Mouse (Mus musculus): ENCODE data around the gene Foxj1. TPM values are rescaled to one million over a fixed set of nuclear protein-coding genes. Genes with fewer than 3 reads are reported as not detected.

The Foxj1 gene
- polyA plus RNA-seq, 1 experiment from 2014 or later = 13.7 TPM

Other genes with a start within 250 kb of the Foxj1 start
- gene Wbp2, start 248.4 kb downstream of the Foxj1 start, polyA plus RNA-seq (2014; fragmentation: Nextera tagmentation; extraction: Ambion mirVana) = 69.0 and 74.9 TPM in 2 replicates
- gene Trim47, start 208.2 kb downstream of the Foxj1 start, polyA plus RNA-seq (2014; fragmentation: Nextera tagmentation; extraction: Ambion mirVana) = 25.6 and 29.0 TPM in 2 replicates
- gene Trim65, start 204.3 kb downstream of the Foxj1 start, polyA plus RNA-seq (2014; fragmentation: Nextera tagmentation; extraction: Ambion mirVana) = 2.9 and 3.2 TPM in 2 replicates
- 76.4 and 81.3 TPM in 2 replicates for gene Mrpl38, start 196.5 kb downstream of the Foxj1 start, polyA plus RNA-seq (2014; fragmentation: Nextera tagmentation; extraction: Ambion mirVana)
- gene Fbf1, start 167.2 kb downstream of the Foxj1 start, polyA plus RNA-seq (2014; fragmentation: Nextera tagmentation; extraction: Ambion mirVana) = 27.7 and 28.5 TPM in 2 replicates
- gene Ten1, start 136.5 kb downstream of the Foxj1 start, polyA plus RNA-seq (2014; fragmentation: Nextera tagmentation; extraction: Ambion mirVana) = 59.8 and 64.1 TPM in 2 replicates
- gene Acox1, start 136.4 kb downstream of the Foxj1 start, polyA plus RNA-seq (2014; fragmentation: Nextera tagmentation; extraction: Ambion mirVana) = 29.8 and 30.8 TPM in 2 replicates
- 9.5 and 10.1 TPM in 2 replicates for gene Evpl, start 97.3 kb downstream of the Foxj1 start, polyA plus RNA-seq (2014; fragmentation: Nextera tagmentation; extraction: Ambion mirVana)
- gene Srp68, start 61.2 kb downstream of the Foxj1 start, polyA plus RNA-seq (2014; fragmentation: Nextera tagmentation; extraction: Ambion mirVana) = 91.9 and 92.5 TPM in 2 replicates
- 0.29 and 0.60 TPM in 2 replicates for gene Galr2, start 54.5 kb downstream of the Foxj1 start, polyA plus RNA-seq (2014; fragmentation: Nextera tagmentation; extraction: Ambion mirVana)
- gene Exoc7, start 28.2 kb downstream of the Foxj1 start, polyA plus RNA-seq (2014; fragmentation: Nextera tagmentation; extraction: Ambion mirVana) = 60.5 and 71.2 TPM in 2 replicates
- gene Rnf157, start 77.6 kb upstream of the Foxj1 start, polyA plus RNA-seq (2014; fragmentation: Nextera tagmentation; extraction: Ambion mirVana) = 17.7 and 18.2 TPM in 2 replicates
- gene Ubald2, start 98.7 kb upstream of the Foxj1 start, polyA plus RNA-seq (2014; fragmentation: Nextera tagmentation; extraction: Ambion mirVana) = 46.3 and 47.6 TPM in 2 replicates
- 0.14 and 0.30 TPM in 2 replicates for gene Qrich2, start 130.8 kb upstream of the Foxj1 start, polyA plus RNA-seq (2014; fragmentation: Nextera tagmentation; extraction: Ambion mirVana)
- 122 and 145 TPM in 2 replicates for gene Prpsap1, start 158.8 kb upstream of the Foxj1 start, polyA plus RNA-seq (2014; fragmentation: Nextera tagmentation; extraction: Ambion mirVana)
- 7.8 and 8.4 TPM in 2 replicates for gene Sphk1, start 195.5 kb upstream of the Foxj1 start, polyA plus RNA-seq (2014; fragmentation: Nextera tagmentation; extraction: Ambion mirVana)
- 15.4 and 17.4 TPM in 2 replicates for gene Ube2o, start 246.0 kb upstream of the Foxj1 start, polyA plus RNA-seq (2014; fragmentation: Nextera tagmentation; extraction: Ambion mirVana)

Measured in embryonic facial prominence, embryonic 14.5 days (tissue).